Mouse (Mus musculus) limb, embryonic 10.5 days (tissue): Measurements from ENCODE around the gene Snx32. TPM values are rescaled to one million over a fixed set of nuclear protein-coding genes. Genes with fewer than 3 reads are reported as not detected.

ENCODE experiments used
- DNase-seq: peaks from one replicate; pipeline ENCODE4 v3.0.0-alpha.2; 2017; ENCODE audit warnings: low spot score
- H3K27ac ChIP-seq: fragments of 300-500 bp; sonication (generic); 2 replicates; pipeline ENCODE4 v1.5.1; 2016; ENCODE audit warnings: mild to moderate bottlenecking
- H3K27me3 ChIP-seq: fragments of 300-500 bp; sonication (generic); 2 replicates; pipeline ENCODE4 v1.6.1; 2016; ENCODE audit warnings: low read depth, mild to moderate bottlenecking; ENCODE audit not compliant: poor library complexity, severe bottlenecking
- H3K36me3 ChIP-seq: fragments of 300-500 bp; sonication (generic); 2 replicates; pipeline ENCODE4 v1.6.1; 2016; ENCODE audit warnings: mild to moderate bottlenecking, moderate library complexity
- H3K4me1 ChIP-seq: fragments of 300-500 bp; sonication (generic); 2 replicates; pipeline ENCODE4 v1.6.1; 2016
- H3K4me3 ChIP-seq: fragments of 300-500 bp; sonication (generic); 2 replicates; pipeline ENCODE4 v1.5.1; 2016; ENCODE audit warnings: mild to moderate bottlenecking, moderate library complexity
- H3K9me3 ChIP-seq: fragments of 300-500 bp; sonication (generic); replicated peaks from 2 replicates; pipeline ENCODE4 v1.6.1; 2016; ENCODE audit warnings: mild to moderate bottlenecking
- WGBS: fragments of 180-500 bp; shearing (Covaris S2); methylation state at CpG from one replicate; pipeline ENCODE4 v1.1.7; 2016; 5-methylcytosine and 5-hydroxymethylcytosine counted together
- polyA plus RNA-seq: library from polyadenylated mRNA; unstranded; fragments of >200 nt; fragmentation: Nextera tagmentation; extraction: Ambion mirVana; gene quantifications from 2 replicates; pipeline ENCODE4 v1.2.1, GENCODE M21; 2016

Gene Snx32
- polyA plus RNA-seq, 1 experiment from 2014 or later = 7.0 TPM

GRCm38 (mm10) chr19:5471846-5472245 is 38.5 kb downstream of the Snx32 start:
- Histone ChIP-seq H3K4me1 (peaks cover 35% of the 10 kb centered on the region), H3K4me3 (no peak overlapping the region), H3K9me3 (no peaks in the 10 kb centered on the region), H3K36me3 (peaks cover 29% of the 10 kb centered on the region), H3K27ac (no peak overlapping the region), H3K27me3 (no peaks in the 10 kb centered on the region)
- 64% methylated on average over 5 of the region's 5 CpGs for WGBS
- DNase-seq = no peak

DNA sequence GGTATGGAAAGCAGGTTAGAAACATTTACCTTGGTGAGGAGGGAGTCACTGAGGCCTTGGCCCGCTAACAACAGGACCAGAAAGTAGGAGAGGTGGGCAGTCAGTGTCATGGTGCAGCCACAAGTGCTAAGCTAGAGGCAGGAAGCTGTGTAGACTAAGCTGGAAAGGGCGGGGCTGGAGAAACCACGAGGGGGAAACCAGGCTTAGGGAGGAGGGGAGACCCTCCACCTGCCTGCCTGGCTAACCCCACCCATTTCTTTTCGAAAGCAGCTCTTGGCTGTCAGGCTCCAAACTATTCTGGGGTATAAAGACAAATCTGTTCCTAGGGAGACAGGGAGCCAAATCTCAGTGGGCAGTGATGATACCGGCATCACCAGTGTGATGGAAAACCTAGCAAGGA is 42.0 kb downstream of the Snx32 start, which contains the start of gene Ctsw:
Gene Ctsw (minus strand): TSS at position 134 of the 400 bp plus-strand sequence.
- WGBS = 60% methylated on average over 5 of the region's 5 CpGs
- H3K27me3 ChIP-seq = no peaks in the 10 kb centered on the region
- H3K27ac ChIP-seq = no peak within 1 kb of the TSS
- no peaks in the 10 kb centered on the region for H3K9me3 ChIP-seq
- no peak within 1 kb of the TSS for H3K4me3 ChIP-seq
- no peak for DNase-seq
- H3K36me3 ChIP-seq = peaks cover 50% of the 10 kb centered on the region
- H3K4me1 ChIP-seq = peaks cover 13% of the 10 kb centered on the region

DNA sequence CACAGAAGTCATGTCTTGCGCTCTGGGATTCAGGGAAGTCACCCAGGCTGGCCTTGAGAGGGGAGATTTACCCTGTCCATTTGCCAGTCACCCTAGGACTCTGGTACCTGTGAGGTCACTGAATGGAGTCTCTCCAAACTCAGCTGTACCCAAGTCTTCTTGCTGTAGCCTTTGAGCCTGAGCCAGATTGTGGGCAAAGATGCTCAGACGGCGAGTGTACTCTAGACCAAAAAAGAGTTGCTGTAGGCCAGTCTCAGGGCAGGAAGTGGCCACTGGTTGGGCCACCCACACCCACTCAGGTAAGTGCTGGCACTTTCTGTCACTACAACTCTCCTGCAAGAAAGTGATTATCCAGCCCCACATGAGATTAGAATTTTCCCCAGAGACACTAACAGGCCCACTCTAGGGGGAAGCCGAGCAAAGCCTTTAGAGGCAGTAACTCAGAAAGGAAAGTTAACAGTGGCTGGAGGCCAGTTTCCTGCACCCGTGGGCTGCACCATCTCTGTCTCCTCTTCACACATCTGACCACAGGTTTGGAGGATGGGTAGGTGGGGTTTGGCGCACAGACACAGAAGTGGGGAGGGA is 43.3 kb downstream of the Snx32 start:
- no peaks in the 10 kb centered on the region for H3K9me3 ChIP-seq
- H3K27me3 ChIP-seq = no peaks in the 10 kb centered on the region
- H3K4me1 ChIP-seq = peaks cover 9% of the 10 kb centered on the region
- no peak overlapping the region for H3K27ac ChIP-seq
- WGBS = 95% methylated on average over 6 of the region's 6 CpGs
- no peak for DNase-seq
- H3K4me3 ChIP-seq = no peak overlapping the region
- H3K36me3 ChIP-seq = peaks cover 64% of the 10 kb centered on the region

GRCm38 (mm10) chr19:5465037-5465436 is 45.3 kb downstream of the Snx32 start:
- H3K4me1 ChIP-seq = peaks cover 23% of the 10 kb centered on the region
- H3K9me3 ChIP-seq = no peaks in the 10 kb centered on the region
- peaks cover 70% of the 10 kb centered on the region for H3K36me3 ChIP-seq
- H3K27ac ChIP-seq = no peak overlapping the region
- H3K4me3 ChIP-seq = no peak overlapping the region
- no peak for DNase-seq
- 94% methylated on average over 8 of the region's 8 CpGs for WGBS
- no peaks in the 10 kb centered on the region for H3K27me3 ChIP-seq

DNA sequence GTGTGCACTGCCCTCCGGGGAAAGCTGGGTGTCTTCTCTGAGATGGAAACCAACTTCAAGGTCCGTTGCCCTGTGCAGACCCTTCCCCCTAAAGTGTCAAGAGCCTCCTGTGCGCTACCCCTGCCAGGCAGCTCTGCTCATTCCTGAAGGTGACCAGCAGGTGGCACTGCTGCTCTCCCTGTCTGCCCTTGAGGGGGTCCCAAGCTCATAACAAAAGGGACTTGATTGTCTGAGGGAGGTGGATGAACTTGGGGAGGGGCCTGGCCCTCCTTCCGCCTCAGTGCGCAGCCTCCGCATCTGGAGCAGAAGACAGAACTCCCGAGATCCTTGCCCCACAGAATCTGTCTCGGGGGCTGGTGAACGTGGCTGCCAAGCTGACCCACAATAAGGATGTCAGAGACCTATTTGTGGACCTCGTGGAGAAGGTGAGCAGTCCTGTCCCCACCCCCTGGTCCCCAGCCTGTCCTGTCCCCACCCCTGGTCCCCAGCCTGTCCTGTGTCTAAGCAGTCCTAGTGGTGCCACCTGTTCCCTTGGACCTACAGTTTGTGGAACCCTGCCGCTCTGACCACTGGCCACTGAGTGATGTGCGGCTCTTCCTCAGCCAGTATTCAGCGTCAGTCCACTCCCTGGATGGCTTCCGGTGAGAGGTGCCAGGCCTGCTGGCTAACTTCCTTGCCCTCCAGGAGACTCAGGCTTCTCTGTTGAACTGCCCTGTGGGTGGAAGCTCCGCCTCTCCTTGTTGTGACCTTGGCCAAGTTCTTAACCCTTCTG is 46.4 kb downstream of the Snx32 start:
- peaks cover 25% of the 10 kb centered on the region for H3K4me1 ChIP-seq
- H3K27ac ChIP-seq = peak overlapping the region; percentile 87
- H3K4me3 ChIP-seq = peak overlapping the region; percentile 35
- peak; percentile 84 for DNase-seq
- peaks cover 70% of the 10 kb centered on the region for H3K36me3 ChIP-seq
- 64% methylated on average over 15 of the region's 15 CpGs for WGBS
- peaks cover 5% of the 10 kb centered on the region for H3K27me3 ChIP-seq
- no peaks in the 10 kb centered on the region for H3K9me3 ChIP-seq

GRCm38 (mm10) chr19:5463212-5463611 is 47.1 kb downstream of the Snx32 start:
- WGBS = 89% methylated on average over 9 of the region's 9 CpGs

DNA sequence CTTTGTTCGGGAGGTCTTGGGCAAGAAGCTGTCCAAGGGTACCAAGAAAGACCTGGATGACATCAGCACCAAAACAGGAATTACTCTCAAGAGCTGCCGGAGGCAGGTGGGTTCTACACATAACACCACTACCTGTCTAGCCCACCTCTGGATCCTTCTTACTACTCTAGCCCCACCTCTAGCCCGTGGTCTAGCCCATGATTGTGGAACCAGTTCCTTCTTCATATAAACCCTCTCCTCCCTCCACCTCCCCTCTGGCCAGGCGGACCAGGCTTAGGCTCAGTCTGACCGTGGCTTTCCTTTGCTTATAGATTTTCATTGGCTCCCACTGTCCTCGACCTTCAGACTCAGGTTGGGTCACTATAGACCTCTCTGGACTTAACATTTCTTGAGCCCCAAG is 48.9 kb downstream of the Snx32 start:
- no peak for DNase-seq
- 91% methylated on average over 6 of the region's 6 CpGs for WGBS
- Histone ChIP-seq H3K27ac (no peak overlapping the region), H3K4me1 (peaks cover 43% of the 10 kb centered on the region), H3K27me3 (peaks cover 11% of the 10 kb centered on the region), H3K4me3 (peak overlapping the region; percentile 85), H3K9me3 (no peaks in the 10 kb centered on the region), H3K36me3 (peaks cover 50% of the 10 kb centered on the region)

More at GRCm38 (mm10) chr19:5463212-5463611, 47.1 kb downstream of the Snx32 start:
- H3K9me3 ChIP-seq = no peaks in the 10 kb centered on the region
- peaks cover 25% of the 10 kb centered on the region for H3K4me1 ChIP-seq
- peaks cover 68% of the 10 kb centered on the region for H3K36me3 ChIP-seq
- peaks cover 11% of the 10 kb centered on the region for H3K27me3 ChIP-seq
- H3K27ac ChIP-seq = no peak overlapping the region
- DNase-seq = no peak
- H3K4me3 ChIP-seq = peak overlapping the region; percentile 35; the same call in 1 of the 2 replicates

DNA sequence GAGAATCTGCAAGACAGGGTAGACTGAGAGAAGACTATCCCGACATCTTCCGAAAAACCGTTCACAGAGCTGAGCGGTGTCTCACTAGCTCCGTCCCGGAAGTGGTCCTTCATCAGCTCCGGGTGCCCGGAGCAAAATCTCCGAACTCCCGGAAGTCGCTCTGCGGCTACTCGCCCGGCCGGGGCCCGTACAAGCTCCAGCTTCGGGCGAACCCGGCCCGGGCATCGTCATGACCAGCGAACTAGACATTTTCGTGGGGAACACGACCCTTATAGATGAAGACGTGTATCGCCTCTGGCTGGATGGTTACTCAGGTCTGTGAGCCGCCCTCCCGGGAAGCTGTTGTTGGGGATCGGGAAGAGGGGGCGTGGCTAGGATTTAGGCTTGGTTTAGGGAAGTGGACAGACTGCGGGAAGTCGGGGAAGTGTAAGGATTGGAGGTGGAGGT is 49.9 kb downstream of the Snx32 start, which contains the start of gene Fibp:
Gene Fibp (plus strand): TSS at position 151 of the 447 bp plus-strand sequence.
- Histone ChIP-seq H3K27me3 (peaks cover 11% of the 10 kb centered on the region), H3K27ac (peak within 1 kb of the TSS; percentile 89), H3K4me1 (peaks cover 53% of the 10 kb centered on the region), H3K9me3 (no peaks in the 10 kb centered on the region), H3K36me3 (peaks cover 44% of the 10 kb centered on the region), H3K4me3 (peak within 1 kb of the TSS; percentile 85)
- WGBS = under 1% methylated on average over 32 of the region's 32 CpGs
- peak; percentile 97 for DNase-seq

- WGBS = 27% methylated on average over 3 of the region's 3 CpGs
- Histone ChIP-seq H3K9me3 (no peaks in the 10 kb centered on the region), H3K4me3 (peak overlapping the region; percentile 85), H3K27me3 (peaks cover 11% of the 10 kb centered on the region), H3K36me3 (peaks cover 44% of the 10 kb centered on the region), H3K4me1 (peaks cover 58% of the 10 kb centered on the region), H3K27ac (peak overlapping the region; percentile 89)
- no peak for DNase-seq
Observed at GRCm38 (mm10) chr19:5459896-5460295, 50.4 kb downstream of the Snx32 start.

DNA sequence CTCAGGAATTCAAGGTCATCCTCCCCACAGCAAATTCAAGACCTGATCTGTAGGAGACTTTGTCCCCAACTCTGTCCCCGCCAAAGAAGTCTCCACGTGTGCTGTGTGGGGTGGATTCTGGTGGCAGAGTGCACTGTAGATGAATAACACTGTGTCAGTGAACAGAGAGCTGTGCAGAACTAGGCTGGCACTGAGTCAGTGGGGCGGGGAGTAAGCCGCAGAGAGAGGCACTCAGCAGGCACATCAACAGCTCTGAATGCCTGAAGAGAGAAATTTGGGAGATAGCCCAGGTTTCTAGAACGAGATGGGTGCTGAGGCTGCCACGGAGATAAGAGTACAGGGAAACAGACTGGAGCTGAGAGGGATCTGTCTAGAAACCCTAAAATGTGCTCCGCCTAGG is 51.3 kb downstream of the Snx32 start:
- Histone ChIP-seq H3K4me1 (peaks cover 56% of the 10 kb centered on the region), H3K36me3 (peaks cover 44% of the 10 kb centered on the region), H3K4me3 (no peak overlapping the region), H3K27ac (no peak overlapping the region), H3K9me3 (no peaks in the 10 kb centered on the region), H3K27me3 (peaks cover 11% of the 10 kb centered on the region)
- WGBS = 72% methylated on average over 7 of the region's 7 CpGs
- no peak for DNase-seq

GRCm38 (mm10) chr19:5457746-5458442 is 52.4 kb downstream of the Snx32 start, which contains the start of gene Ccdc85b:
Gene Ccdc85b, minus strand, starts transcription at chr19:5457894.
- WGBS = 18% methylated on average over 14 of the region's 14 CpGs
- DNase-seq = no peak
- Histone ChIP-seq H3K4me3 (peak within 1 kb of the TSS; percentile 79), H3K27ac (peak within 1 kb of the TSS; percentile 95), H3K27me3 (peaks cover 11% of the 10 kb centered on the region), H3K9me3 (no peaks in the 10 kb centered on the region), H3K36me3 (peaks cover 42% of the 10 kb centered on the region), H3K4me1 (peaks cover 52% of the 10 kb centered on the region)

- WGBS = under 1% methylated on average over 70 of the region's 70 CpGs
- peaks cover 52% of the 10 kb centered on the region for H3K4me1 ChIP-seq
- H3K27ac ChIP-seq = peak overlapping the region; percentile 95
- H3K4me3 ChIP-seq = peak overlapping the region; percentile 79
- no peaks in the 10 kb centered on the region for H3K9me3 ChIP-seq
- H3K27me3 ChIP-seq = peaks cover 11% of the 10 kb centered on the region
- peak; percentile 95 for DNase-seq
- peaks cover 37% of the 10 kb centered on the region for H3K36me3 ChIP-seq
Observed at GRCm38 (mm10) chr19:5456922-5457745, 53.2 kb downstream of the Snx32 start.
